Mouse (Mus musculus) gastrocnemius, adult 18-20 months (tissue): ENCODE results near the gene Pcdh19. TPM values are rescaled to one million over a fixed set of nuclear protein-coding genes. Genes with fewer than 3 reads are reported as not detected.

Experiments
- DNase-seq: peaks from one replicate; pipeline ENCODE4 v3.0.0; 2021; ENCODE audit warnings: low spot score
- total RNA-seq, 2 experiments: library from RNA; stranded (reverse); gene quantifications; 2 replicates each; pipeline ENCODE4 v1.2.3; 2021

Gene Pcdh19
- total RNA-seq, 2 experiments from 2014 or later, result 3.6 to 4.3 TPM

GRCm38 (mm10) chrX:133660111-133660510 lies 28.7 kb downstream of the Pcdh19 start:
- no peak for DNase-seq

DNA sequence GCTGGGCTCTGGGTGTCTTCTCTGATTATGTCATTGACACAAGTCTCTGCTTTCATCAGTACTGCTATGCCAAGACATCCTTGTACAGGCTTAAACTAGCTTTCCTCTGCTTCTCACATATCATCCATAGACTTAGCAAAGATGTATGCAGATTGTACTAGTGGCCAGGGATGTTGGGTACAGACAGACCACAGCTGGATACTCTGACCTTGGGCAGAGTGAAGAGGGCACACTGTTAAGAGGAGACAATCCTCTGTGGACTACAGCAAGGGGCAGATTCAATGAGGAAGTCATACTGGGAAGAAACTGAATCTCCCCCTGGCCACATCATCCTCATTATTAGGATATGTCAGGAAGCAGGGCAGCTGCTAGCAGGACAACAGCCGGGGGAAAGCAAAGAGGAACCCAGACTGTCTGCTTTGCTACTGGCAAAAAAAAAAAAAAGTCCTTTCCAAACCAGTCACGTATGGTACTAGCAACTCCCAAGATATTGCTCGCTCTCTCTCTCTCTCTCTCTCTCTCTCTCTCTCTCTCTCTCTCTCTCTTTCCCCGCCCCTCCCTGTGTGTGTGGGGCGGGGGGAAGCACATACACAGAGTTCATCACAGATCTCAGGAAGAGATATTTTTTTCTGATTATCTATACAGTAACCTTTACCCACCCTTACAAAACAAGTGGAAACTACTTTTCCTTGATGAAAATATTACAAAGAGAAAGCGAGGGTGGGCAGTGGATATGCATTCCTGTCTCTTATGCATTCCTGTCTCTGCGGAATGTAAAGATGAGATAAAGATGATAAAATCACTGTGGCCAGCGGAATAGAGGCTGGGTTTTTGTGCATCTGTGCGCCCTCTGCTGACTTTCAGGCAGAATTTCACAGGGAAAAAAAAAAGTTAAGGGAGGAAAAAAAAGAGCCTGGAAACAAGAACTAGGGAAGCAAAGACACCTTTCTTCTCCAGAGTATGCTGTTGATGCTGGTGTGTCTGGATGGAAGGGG lies 31.2 kb downstream of the Pcdh19 start:
- no peak for DNase-seq

DNA sequence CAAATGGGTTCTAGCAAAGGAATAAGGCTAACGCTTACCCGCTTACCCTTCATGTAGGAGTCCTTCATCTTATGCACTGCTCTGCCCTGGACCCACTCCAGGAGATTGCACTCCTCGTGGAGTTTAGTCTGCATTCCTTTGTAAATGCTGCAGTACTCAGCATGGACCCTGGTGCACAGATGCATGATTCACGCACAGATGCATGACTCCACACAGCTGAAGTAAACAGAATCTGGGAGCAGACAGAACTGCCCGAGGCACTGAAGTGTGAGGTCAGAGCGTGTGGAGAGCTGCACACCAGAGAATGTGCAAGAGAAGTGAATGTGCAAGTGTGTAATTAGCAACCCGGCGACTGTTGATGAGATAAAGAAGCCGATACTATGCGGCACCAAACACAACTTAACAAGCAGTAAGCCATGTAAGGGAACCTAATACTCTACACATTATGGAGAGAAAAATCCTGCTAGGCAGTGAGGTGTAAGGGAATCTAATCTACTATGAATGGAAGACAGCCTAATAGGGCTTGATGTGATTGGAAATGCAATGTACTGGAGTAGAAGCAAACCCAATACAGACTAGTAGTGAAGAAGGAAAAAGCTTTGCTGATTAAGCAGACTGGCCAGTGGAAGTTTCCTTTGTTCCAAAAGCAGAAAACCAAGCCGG lies 32.8 kb downstream of the Pcdh19 start:
- DNase-seq, result no peak

- no peak for DNase-seq
Observed at GRCm38 (mm10) chrX:133655196-133655595, 33.6 kb downstream of the Pcdh19 start.

DNA sequence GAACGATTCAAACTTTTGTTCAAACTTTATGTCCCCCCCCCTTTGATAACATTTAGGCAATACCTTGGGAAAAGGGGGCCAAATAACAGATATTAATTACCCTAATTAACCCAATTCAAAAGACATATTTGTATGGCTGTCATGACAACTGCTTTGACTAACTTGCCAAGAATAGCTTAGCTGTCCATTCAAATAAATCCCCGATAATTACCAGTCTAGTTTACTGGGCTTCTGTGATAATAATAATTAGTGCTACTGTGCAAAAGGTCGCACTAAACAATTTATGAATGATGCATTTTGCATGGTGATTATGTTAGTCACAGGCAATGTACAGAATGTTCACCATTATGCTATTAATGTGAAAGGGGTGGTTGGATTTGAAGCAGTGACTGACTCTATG lies 35.7 kb downstream of the Pcdh19 start:
- DNase-seq, result no peak

GRCm38 (mm10) chrX:133650379-133650778 lies 38.4 kb downstream of the Pcdh19 start:
- DNase-seq, result no peak

DNA sequence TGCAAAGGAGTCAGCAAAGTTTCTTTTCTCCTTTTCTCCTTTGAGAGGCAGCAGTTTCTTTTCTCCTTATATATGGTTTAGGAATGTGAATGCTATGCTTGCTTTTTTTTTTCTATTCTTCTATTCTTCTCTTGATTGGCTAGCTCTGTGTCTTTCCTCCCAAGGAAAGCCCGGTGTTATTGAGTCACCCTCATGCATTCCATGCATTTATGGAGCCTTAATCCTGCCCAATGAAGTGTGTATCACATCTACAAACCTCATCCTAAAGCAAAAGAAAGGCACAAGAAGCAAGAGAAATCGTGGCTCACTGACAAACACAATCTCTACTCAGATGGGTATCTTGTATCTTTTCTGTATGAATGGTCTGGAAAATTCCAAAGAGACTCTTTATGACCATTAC lies 41.0 kb downstream of the Pcdh19 start:
- no peak for DNase-seq

DNA sequence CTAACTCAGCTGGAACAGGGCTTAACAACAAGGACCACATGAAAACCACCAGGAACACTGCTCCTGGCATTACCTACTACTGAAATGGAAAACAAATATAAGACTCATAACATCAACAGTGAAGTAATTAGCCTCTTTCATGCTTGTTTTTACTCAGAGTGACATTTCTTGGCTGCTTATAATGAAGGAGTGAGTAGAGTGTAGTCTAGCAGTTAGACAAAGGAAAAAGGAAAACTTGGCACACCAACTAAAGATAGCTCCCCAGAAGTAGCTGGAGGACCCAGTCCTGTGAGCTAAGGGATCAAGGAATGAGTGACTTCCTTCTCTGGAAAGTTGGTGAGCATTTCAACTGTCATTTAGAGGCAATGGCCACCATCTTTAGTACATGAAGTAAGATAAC lies 49.3 kb downstream of the Pcdh19 start:
- DNase-seq, result no peak

GRCm38 (mm10) chrX:133629538-133629937 lies 59.2 kb downstream of the Pcdh19 start:
- peak; percentile 15 for DNase-seq

DNA sequence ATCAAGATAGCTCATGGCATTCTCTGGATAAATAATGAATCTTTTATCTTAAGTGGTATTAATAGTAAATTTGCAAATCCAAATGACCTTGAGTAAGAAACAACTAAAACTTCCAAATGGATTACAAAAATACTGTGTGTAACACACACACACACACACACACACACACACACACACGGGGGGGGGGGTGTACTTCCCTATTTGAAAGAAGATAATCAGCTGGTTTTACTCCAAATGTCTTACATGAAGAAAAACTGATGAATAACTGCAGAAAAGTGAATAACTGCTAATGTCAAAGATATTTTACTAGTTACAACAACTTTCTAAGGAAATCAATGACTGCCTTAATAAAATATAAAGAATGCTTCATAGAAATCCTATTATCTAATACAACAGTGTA lies 70.6 kb downstream of the Pcdh19 start:
- no peak for DNase-seq

GRCm38 (mm10) chrX:133605828-133606227 lies 83.0 kb downstream of the Pcdh19 start:
- DNase-seq, result peak; percentile 18

- DNase-seq, result peak; percentile 26
Observed at GRCm38 (mm10) chrX:133604272-133604671, 84.5 kb downstream of the Pcdh19 start.

- DNase-seq, result peak; percentile 2
Observed at GRCm38 (mm10) chrX:133602068-133602467, 86.7 kb downstream of the Pcdh19 start.

GRCm38 (mm10) chrX:133601658-133602057 lies 87.1 kb downstream of the Pcdh19 start:
- DNase-seq, result no peak

DNA sequence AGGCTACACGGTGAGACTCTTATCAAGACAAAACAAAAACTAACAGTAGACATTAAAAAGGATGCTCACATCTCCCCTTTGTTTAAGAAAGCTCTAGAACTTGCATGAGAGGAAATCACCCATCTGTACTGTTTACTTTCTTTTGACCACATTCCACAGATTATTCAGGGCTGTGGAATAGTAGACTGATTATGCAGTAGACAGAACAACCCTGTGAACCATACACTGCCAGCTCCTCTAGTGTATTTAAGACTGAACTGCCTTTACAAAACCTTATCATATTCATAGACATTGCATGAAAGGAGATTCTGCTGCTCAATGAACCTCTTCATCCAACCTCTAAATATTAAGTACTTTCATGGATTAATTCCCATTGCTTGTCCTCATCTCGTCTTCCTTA lies 87.6 kb downstream of the Pcdh19 start:
- no peak for DNase-seq

- no peak for DNase-seq
Observed at GRCm38 (mm10) chrX:133575601-133576382, 113.0 kb downstream of the Pcdh19 start.

- no peak for DNase-seq
Observed at GRCm38 (mm10) chrX:133565355-133565754, 123.4 kb downstream of the Pcdh19 start.

Other genes starting within 250 kb of the Pcdh19 start
- 1 to 10 TPM; 2.4 to 9.6 TPM for gene Tnmd, start 162.0 kb upstream of the Pcdh19 start, total RNA-seq
- 1 to 10 TPM; 2.8 to 3.3 TPM for gene Tspan6, start 209.4 kb upstream of the Pcdh19 start, total RNA-seq
- 1 to 10 TPM; 2.1 to 3.2 TPM for gene Srpx2, start 219.4 kb upstream of the Pcdh19 start, total RNA-seq